Mouse (Mus musculus) lung, postnatal 14 days (tissue): ENCODE measurements around the gene Tmbim1.
"Not testable (repeated sequence)": the region's sequence is repeated elsewhere in the genome, so short reads cannot be mapped to it uniquely, and the experiment has no call there.

ENCODE experiments used
- DNase-seq: peaks from one replicate; pipeline ENCODE4 v3.0.0; 2021

Tmbim1 gene

DNA sequence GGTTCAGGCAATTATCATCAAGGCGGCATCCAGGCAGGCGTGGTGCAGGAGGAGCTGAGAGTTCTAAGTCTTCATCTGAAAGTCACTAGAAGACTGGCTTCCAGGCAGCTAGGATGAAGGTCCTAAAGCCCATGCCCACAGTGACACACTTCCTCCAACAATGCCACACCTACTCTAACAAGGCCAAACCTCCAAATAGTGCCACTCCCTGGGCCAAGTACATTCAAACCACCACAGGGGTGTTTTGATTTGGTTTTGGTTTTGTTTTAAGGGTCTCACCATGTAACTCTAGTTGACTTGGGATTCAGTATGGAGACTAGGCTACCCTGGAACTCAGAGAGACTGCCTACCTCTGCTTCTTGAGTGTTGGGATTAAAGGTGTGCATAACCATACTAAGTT, at the start of gene Tmbim1:
Tmbim1 (minus strand) TSS at position 101 of the 400 bp plus-strand sequence.
- no peak for DNase-seq

DNA sequence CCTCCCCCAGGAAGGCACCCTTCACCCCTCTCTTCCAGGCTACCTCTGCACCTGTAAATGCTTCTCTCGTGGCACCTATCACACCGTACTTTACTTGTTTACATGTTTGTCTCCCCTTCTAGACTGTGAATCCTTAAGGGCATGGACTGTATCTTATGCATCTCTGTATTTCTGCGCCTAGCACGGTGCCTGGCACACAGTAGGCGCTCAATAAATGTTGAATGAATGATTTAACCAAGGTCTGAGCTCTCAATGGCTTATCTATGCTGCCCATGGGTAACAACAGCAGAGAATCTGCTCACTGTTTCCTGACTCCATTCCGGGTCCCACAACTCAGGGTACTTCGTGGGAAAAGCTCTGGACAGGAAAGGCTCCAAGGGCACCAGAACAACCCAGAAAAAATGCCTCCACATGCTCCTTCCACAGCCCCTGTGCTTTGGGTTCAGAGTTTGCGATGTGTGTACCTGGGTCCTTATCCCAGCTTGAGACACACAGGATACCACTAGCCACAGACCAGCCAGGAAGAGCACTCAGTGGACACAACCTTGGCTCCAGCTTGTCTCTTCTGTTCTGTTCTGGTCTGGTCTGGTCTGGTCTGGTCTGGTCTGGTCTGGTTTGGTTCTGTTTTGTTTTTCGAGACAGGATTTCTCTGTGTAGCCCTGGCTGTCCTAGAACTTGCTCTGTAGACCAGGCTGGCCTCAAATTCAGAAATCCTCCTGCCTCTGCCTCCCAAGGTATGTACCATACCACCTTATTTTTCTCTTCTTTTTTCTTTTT, 48.2 kb upstream of the Tmbim1 start:
- no peak for DNase-seq

DNA sequence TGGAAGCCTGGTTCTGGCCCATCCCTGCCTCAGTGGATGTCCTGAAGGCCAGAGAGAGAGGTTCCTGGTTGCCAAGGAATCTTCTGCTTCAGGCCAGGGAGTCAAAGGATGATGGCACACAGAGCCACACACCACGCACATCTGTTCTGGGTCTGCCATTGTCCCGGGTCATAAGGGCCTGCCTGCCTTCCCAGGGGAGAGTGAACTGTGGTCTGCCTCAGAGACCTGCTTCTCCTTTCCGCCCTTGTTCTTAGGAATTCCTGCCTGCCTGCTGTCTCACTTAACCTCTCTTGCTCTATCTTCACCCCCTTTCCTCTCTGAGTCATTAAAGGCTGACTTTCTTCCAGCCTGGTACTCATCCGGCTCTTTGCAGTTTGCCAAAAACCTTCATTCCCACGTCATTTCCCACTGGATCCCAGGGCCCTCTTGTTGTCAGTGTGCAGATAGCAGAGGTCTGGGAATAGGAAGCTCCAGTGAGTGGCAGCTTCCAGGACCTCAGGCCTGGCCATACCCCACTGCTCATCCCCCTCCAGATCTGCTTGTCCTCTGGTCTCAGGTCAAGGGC, 47.2 kb upstream of the Tmbim1 start:
- no peak for DNase-seq

DNA sequence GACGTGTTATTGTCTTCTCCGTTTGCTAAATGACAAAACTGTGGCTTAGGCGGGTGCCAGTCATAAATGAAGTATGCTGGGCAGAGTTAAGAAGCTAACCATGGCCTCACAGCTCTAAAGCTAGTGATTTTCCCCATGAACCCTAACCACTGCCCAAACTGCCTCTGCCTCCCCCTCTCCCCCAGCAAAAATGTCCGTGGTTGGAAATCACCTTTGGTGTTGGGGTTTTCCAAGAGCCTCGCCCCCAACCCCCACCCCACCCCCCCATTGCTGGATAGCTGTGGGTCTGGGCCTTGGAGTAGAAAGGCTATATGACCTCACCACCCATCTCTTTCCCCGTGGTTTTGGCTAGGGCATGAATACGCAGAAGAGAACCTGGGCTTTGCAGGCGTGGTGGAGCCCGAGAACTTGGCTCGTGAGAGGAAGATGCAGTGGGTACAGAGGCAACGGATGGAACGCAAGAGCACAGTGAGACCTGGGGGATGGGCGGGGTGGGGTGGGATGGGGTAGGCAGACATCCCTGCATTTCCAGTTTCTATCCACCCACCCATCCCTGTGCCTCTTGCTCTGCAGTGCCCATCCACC, 45.9 kb upstream of the Tmbim1 start:
- no peak for DNase-seq

DNA sequence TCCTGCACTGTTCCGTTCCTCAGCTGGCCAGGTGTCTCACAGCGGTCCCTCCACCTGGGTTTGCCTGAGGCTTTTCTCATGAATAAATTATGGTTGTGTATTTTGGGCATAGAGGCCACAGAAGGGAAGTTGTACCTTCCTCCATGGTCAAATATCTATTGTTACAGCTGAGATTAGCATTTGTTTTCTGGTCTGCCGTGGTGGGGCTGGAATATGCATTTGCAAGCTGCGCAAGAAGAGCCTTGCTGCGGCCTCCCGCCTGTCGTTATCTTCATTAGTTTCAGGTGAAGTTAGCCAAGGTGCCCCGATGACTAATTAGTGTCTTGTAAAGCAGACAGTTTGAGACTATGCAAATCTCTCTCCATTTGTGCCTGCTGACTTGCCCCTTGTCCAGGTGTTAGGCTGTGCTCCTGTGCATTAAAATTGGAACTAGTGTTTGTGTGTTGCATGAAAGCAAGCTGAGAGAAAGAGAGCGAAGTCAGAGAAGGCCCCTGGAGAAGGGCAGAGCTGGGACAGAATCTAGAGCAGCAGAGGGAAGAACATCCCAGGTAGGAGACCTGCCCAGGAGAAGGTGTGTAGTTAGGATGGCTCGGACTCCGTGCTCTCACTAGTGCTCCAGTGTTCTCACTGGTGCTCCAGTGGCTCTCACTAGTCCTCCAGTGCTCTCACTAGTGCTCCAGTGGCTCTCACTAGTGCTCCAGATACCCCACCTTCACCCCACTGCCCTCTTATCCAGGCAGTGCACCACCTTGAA, 38.9 kb upstream of the Tmbim1 start:
- DNase-seq: no peak

DNA sequence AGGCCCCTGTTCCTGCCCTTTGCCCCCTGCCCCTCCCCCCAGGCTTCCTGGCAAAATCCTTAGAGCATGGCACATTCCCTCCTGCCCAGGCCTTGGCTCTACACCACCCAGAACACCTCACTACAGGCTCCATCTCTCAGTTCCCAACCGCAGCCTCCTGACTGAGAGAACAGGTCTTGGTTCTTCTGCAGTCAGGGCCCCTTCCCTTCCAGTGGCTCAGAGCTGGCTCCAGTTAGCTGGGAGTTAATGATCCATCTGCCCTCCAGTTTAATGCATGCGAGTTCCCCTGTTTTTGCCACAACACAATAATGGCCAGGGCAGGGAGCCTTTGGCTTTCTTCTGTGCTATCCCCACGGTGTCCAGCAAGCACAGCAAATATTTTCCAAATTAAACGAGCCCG, 37.7 kb upstream of the Tmbim1 start:
- DNase-seq: no peak

DNA sequence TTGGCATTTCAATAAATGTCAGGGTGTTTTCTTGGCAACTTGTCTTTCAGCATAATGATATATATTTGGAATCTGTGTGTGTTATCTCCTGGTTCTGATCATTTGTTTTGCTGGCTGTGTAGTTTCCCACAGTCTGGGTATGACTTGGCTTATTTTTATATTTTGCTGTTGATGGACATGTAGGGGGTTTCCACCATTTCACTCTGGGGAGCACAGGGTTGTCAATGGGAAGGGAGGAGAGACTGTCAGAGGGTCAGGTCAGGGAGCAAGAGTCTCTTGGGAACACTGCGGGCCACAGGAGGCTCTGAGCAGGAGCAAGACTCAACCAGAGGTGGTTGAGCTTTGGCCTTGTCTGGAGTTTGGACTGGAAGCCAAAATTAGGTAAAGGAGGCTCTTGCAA, 36.9 kb upstream of the Tmbim1 start:
- DNase-seq: no peak

DNA sequence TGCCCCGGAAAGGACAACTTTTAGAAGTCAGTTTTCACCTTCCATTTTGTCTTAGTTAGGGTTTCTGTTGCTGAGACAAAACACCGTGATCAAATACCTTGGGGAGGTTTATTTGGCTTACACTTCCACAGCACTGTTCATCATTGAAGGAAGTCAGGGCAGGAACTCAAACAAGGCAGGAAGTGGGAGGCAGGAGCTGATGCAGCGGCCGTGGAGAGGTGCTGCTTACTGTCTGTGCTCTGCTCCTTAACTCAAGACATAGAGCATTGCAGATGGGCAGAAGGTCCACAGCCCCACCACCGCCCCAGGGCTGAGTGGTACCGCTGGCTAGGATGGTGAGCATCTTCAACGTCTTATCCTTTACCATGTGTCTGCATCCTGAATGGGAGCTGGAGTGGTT, 36.5 kb upstream of the Tmbim1 start:
- no peak for DNase-seq

DNA sequence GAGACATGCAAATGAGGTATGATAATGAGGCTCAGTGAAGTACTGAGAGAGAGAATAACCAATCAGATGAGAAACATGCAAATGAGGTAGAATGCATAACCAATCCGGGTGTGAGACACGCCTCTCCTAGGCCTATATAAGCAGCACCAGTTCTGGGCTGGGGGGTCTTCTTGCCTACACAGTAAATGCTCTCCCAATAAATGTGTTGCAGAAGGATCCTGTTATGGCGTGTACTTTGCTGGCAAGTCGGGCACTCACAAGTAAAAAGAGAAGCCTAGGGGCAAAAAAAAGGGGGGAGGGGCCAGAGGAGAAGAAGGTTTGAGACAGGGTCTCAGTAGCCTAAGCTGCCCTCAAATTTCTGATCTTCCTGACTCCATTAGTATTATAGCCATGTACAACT, 35.6 kb upstream of the Tmbim1 start:
- not testable (repeated sequence) for DNase-seq

DNA sequence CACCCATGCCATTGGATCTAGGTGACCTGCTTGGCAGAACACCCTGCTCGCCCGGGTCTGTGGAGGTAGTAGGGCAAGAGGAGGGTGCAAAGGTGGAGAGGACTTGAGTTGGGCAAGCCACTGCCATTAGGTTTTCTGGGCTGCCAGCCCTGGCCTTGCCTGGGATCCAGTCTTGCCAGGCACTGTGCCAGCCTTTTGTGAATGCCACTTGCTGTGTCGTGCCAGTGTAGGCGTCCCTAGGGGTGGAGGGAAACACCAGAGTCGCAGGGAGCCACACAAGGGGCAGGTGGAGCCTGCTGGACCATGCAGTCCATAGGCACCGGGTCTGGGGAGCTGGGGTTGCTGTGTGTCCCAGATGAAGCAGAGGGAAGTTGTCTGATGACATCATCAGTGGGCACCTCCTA, 34.9 kb upstream of the Tmbim1 start:
- DNase-seq: no peak

DNA sequence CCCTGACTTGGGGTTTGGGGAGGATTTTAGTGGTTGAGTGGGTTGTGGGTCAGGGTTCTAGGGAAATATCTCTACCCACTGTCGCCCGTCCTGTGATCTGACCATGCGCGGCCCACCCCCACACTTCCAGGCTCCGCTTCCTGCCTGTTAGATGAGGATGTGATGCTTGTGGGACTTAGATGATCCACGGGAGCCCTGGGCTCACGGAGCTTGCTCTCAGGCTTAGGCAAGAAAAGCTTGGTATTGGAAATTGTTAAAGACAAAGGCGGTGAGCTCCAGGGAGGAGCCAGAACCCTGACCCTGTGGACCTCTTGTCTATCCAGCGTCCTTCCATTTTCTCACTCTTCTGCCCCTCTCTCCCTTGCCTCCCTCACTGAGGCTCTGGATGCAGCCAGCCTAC, 34.5 kb upstream of the Tmbim1 start:
- DNase-seq: no peak

DNA sequence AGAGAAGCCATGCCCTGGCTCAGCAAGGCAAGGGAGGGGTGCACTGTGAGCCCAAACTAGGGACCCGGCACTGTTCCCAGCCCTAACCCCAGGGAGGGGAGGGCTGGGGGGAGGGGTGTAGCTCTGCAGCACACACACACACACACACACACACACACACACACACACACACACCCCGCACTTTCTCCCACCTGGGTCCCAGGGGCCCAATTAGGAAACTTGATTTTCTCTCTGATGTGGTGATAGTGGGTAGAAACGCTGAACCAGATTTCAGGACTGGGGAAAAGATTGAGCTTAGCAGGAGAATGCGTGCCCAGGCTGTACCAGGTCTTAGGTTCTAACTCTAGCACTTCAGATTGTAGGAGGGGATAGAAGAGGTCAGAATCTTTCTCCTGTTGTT, 33.2 kb upstream of the Tmbim1 start:
- no peak for DNase-seq

DNA sequence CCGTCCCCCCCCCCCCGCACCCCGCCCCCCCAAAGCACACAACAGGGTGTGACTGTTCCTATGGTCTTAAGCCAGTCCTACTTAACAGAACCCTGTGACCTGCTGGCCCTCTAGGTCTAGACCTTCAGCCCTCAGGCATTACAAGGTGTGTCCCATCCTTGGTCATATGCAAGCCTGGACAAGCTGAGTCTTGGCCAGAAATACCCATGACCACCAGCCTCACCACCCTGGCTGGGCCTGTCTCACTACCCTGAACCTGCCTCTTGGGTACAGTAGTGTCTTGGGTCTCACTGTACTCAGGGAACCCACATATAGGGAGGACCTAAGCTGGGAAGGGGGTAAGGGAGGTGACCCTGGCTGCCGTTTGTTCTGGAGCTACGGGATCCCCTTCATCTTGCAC, 32.6 kb upstream of the Tmbim1 start:
- DNase-seq: no peak

DNA sequence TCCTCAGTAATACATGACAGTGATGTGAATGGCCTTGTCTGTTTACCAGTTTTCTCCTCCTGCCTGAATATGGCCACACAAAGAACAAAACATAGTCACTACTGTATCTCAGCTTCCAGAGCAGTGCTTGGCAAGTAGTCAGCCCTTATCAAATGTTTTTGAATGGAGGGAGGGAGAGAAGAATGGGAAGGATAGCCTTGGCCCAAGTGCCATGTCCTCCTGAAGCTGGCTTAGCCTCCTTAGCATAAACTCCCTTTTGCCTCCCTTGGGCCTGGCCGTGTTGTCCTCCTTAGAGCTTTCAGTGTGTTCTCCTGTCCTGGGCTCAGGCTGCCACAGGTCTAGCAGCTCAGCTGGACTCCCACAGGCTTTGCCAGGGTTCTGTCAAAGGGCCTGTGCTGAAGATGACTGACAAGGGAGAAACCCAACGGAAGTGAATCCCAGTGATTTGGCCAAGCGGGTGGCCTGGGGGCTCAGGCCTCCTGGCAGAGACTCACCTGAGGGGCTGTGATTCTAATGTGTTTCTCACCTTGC, 31.9 kb upstream of the Tmbim1 start:
- DNase-seq: no peak

DNA sequence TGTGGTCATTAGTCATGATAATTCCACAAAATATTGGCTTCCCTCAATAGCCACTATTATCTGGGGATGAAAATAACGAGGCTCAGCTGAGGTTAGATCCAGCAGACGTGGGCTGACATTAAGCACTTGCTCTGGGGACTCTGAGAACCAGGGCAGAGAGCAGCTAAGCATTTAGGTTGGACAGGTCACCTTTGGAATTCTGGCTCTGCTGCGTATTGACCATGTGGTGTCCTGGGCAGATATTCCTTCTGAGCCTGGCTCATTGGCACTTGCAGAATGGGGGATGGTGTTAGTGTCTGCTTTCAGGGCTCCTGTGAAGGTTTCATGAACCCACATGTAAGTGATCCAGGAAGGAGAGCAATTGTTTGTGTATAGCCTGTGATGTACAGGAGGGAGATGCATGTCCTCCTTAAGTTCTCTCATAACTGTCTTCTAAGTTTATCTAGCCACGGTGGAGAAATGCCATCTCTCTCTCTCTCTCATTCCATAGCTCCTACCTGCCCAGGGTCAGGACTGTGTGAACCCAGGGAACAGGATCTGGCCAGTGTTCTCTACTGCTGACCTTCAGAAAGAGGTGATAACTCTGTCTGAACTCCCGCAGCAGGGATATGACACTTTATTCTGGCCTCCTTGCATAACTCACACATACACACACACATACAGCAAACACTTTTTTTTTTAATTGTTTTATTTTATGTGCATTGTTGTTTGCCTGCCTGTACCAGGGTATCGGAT, 30.2 kb upstream of the Tmbim1 start:
- no peak for DNase-seq

DNA sequence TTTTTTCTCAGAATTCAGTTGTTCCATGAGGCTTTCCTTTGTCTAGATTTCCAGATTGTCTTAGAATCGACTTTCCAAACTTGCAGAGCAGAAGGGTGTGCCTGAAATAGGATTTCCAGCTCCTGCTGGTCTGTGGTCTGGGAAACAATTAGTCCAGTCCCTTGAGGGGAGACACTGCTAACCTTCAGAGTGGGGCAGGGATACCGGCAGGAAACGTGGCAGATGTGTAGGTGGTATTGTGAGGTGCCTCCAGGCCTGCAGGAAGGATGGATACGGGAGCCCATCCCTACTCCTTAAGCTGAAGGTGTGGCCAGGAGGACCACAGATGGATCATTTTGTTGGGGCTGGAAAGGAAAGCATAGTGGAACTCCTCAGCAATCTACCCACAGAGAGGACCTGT, 29.6 kb upstream of the Tmbim1 start:
- DNase-seq: no peak

DNA sequence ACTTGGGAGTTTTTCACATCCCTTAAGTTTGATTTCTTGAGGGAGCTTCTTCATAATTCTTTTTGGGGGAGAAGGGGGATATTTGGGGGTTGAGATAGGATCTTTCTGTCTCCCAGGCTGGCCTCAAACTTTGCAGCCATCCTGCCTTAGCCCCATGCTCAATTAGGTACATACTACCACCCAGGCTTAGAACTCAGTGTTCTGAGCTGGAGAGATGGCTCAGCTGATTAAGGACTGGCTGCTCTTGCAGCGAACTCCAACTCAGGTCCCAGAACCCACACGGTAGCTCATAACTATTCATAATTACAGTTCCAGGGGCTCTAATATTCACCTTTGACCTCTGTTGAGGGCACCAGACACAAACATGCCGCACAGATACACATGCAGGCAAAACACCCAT, 29.2 kb upstream of the Tmbim1 start:
- DNase-seq: no peak

DNA sequence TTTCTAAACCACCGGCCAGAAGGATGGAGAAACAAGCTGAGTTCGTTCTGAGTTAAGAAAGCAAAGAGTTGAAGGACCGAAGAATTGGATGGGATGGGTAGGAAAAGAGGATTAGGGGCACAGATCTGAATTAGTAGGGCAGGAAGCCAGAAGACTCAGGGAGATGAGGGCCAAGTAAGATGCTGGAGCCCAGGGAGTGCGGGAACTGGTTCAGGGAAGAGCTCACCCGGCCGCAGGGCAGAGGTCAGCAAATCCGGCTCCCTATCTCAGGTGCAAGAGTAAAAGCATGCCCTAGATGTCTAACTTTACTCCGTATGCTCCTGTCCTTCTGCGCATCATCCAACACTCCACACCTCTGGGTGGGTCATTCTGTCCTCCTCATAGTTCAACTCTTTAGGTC, 27.5 kb upstream of the Tmbim1 start:
- no peak for DNase-seq

DNA sequence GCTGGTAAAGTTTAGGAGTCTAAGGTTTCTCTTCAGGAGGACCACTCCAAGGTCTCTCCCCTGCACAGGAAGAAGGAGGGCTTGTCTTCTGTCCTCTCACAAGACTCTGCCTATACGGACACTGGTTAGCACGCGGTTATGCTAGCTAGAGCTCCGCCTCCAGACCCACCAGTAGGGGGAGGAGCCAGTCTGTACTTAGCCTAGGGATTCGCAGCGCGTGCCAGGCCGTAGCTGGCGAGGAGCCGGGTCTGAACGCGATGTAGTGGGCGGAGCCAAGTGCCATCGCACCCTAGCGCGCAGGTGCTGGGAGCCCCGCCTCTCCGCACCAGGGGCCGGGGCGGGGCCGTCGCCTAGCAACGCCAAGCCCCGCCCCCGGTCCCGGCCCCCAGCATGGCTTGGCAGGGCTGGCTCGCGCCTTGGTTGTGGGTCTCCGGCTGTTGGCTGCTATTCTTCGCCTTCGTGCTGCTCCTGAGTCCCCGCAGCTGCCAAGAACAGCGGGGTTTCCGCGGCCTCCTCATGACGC, 26.9 kb upstream of the Tmbim1 start:
- DNase-seq: peak; percentile 98

DNA sequence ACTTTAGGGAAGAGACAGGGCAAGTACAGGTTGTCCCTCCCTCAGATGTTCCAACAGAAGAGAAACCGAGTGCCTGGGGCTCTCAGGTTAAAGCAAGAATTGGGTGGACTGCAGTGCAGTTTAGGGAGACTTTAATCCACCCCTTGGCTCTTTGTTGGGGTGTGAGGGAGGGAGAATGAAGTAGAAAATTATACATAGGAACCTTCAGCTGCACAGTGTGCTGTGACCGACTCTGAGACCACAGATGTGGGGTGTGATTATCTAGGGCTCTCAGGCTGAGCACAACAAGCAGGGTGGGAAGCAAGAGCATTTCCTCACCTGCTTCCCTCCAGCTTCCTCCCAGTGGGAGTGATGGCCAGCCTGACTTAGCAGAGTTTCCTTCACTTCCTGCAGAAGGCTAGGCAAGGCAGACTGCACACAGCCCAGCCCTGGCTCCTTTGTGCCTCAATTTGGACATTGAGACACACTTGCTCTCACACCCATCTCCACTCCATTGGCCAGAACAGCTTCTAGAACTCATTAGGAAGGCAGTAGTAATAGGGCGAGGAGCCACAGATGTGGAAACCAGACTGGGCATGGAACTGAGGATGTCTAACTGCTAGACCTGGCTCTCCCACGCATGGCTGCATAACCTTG, 25.7 kb upstream of the Tmbim1 start:
- DNase-seq: no peak

DNA sequence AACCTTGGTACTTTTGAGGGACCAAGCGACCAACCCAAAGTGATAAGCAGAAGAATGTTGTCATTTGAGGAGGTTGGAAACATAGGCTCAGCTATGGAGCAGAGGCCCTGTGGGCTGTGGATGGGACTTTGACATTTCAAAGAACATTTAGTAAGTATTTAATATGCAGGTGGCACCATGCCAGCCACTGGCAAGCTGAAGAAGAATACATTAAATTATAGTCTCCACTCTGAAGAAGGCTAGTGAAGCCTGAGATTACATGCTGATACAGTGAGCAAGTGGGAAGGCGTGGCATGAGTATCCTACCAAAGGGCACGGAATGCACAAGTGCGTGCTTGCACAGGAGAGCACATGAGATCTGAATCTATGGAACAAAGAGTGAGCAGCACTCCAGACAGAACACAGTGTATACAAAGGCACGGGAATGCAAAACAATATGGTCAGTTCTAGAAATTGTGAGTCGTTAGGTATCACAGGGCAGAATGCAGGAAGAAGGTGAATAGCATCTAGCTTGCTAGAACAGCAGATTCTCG, 24.5 kb upstream of the Tmbim1 start:
- no peak for DNase-seq

DNA sequence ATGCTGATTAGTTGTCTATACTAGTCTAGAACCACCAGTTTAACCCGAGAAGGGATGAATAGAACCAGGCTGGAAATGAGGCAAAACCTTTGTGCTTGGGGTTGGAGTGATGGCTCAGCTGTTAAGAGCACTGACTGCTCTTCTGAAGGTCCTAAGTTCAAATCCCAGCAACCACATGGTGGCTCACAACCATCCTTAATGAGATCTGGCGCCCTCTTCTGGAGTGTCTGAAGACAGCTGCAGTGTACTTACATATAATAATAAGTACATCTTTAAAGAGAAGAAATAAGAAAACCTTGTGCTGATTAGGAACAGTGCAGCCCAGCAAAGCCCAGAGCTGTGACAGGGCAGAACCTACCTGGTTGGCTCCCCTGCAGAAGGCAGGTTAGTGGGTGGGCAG, 21.5 kb upstream of the Tmbim1 start:
- DNase-seq: not testable (repeated sequence)
